Mouse (Mus musculus): ENCODE data around the gene Gmnn.
A peak's percentile ranks its signal among the peaks of the same experiment; 100 is the strongest.
"Not testable (repeated sequence)": the region's sequence is repeated elsewhere in the genome, so short reads cannot be mapped to it uniquely, and the experiment has no call there.

Gmnn gene

GRCm38 (mm10) chr13:24761403-24762227, at the start of gene Gmnn:
TSS of gene Gmnn (minus strand) at chr13:24761923.
- peak; percentile 55 for DNase-seq (ENCODE audit: low read depth, low spot score)

- DNase-seq (ENCODE audit: low read depth, low spot score), result no peak
Measured at GRCm38 (mm10) chr13:24806079-24806478, 44.4 kb upstream of the Gmnn start.

- no peak for DNase-seq (ENCODE audit: low read depth, low spot score)
Measured at GRCm38 (mm10) chr13:24803196-24803595, 41.5 kb upstream of the Gmnn start.

GRCm38 (mm10) chr13:24802131-24802691, 40.5 kb upstream of the Gmnn start:
- DNase-seq (ENCODE audit: low read depth, low spot score), result no peak

GRCm38 (mm10) chr13:24801308-24801921, 39.7 kb upstream of the Gmnn start, which contains the start of gene BC005537:
TSS of gene BC005537 (plus strand) at chr13:24801657.
- no peak for DNase-seq (ENCODE audit: low read depth, low spot score)

GRCm38 (mm10) chr13:24800674-24801307, 39.1 kb upstream of the Gmnn start:
- DNase-seq (ENCODE audit: low read depth, low spot score), result peak; percentile 96

GRCm38 (mm10) chr13:24799925-24800673, 38.4 kb upstream of the Gmnn start:
- no peak for DNase-seq (ENCODE audit: low read depth, low spot score)

- no peak for DNase-seq (ENCODE audit: low read depth, low spot score)
Measured at GRCm38 (mm10) chr13:24799378-24799777, 37.7 kb upstream of the Gmnn start.

GRCm38 (mm10) chr13:24798686-24799085, 37.0 kb upstream of the Gmnn start:
- no peak for DNase-seq (ENCODE audit: low read depth, low spot score)

GRCm38 (mm10) chr13:24792411-24793045, 30.8 kb upstream of the Gmnn start:
- no peak for DNase-seq (ENCODE audit: low read depth, low spot score)

- no peak for DNase-seq (ENCODE audit: low read depth, low spot score)
Measured at GRCm38 (mm10) chr13:24791349-24791748, 29.6 kb upstream of the Gmnn start.

GRCm38 (mm10) chr13:24787477-24787876, 25.8 kb upstream of the Gmnn start:
- no peak for DNase-seq (ENCODE audit: low read depth, low spot score)

- no peak for DNase-seq (ENCODE audit: low read depth, low spot score)
Measured at GRCm38 (mm10) chr13:24786014-24786490, 24.3 kb upstream of the Gmnn start.

- no peak for DNase-seq (ENCODE audit: low read depth, low spot score)
Measured at GRCm38 (mm10) chr13:24781916-24782315, 20.2 kb upstream of the Gmnn start.

- DNase-seq (ENCODE audit: low read depth, low spot score), result no peak
Measured at GRCm38 (mm10) chr13:24778706-24779380, 17.1 kb upstream of the Gmnn start.

- no peak for DNase-seq (ENCODE audit: low read depth, low spot score)
Measured at GRCm38 (mm10) chr13:24778026-24778425, 16.3 kb upstream of the Gmnn start.

GRCm38 (mm10) chr13:24776146-24776844, 14.6 kb upstream of the Gmnn start:
- DNase-seq (ENCODE audit: low read depth, low spot score), result no peak

GRCm38 (mm10) chr13:24771482-24771881, 9.8 kb upstream of the Gmnn start:
- not testable (repeated sequence) for DNase-seq (ENCODE audit: low read depth, low spot score)

GRCm38 (mm10) chr13:24767809-24768208, 6.1 kb upstream of the Gmnn start:
- not testable (repeated sequence) for DNase-seq (ENCODE audit: low read depth, low spot score)

GRCm38 (mm10) chr13:24762254-24762653, 531 bp upstream of the Gmnn start:
- no peak for DNase-seq (ENCODE audit: low read depth, low spot score)

All from brain, embryonic 18.5 days (tissue).